Mouse (Mus musculus) midbrain, embryonic 16.5 days (tissue): ENCODE results near the gene Ralgapb. TPM values are rescaled to one million over a fixed set of nuclear protein-coding genes. Genes with fewer than 3 reads are reported as not detected.

Source experiments
- ATAC-seq: fragments of 200-750 bp; cut with Nextera tagmentation; 2 replicates; pipeline ENCODE4 v1.8.0; 2017; ENCODE audit warnings: moderate TSS enrichment
- H3K27ac ChIP-seq: fragments of 300-500 bp; sonication (generic); 2 replicates; pipeline ENCODE4 v1.5.1; 2014; ENCODE audit warnings: mild to moderate bottlenecking, low read length, mixed read lengths
- H3K27me3 ChIP-seq: fragments of 300-500 bp; sonication (generic); 2 replicates; pipeline ENCODE4 v1.6.1; 2014; ENCODE audit warnings: low read depth, low read length, mixed read lengths; ENCODE audit not compliant: control insufficient read depth, insufficient read depth
- H3K36me3 ChIP-seq: fragments of 300-500 bp; sonication (generic); 2 replicates; pipeline ENCODE4 v1.6.1; 2014; ENCODE audit warnings: mild to moderate bottlenecking, low read length, moderate library complexity, mixed read lengths; ENCODE audit not compliant: control insufficient read depth, insufficient read depth
- H3K4me1 ChIP-seq: fragments of 300-500 bp; sonication (generic); 2 replicates; pipeline ENCODE4 v1.6.1; 2014; ENCODE audit warnings: mild to moderate bottlenecking, low read length, mixed read lengths; ENCODE audit not compliant: control insufficient read depth, insufficient read depth
- H3K4me2 ChIP-seq: fragments of 300-500 bp; sonication (generic); 2 replicates; pipeline ENCODE4 v1.6.1; 2014; ENCODE audit warnings: mild to moderate bottlenecking, low read length, mixed read lengths
- H3K4me3 ChIP-seq: fragments of 300-500 bp; sonication (generic); 2 replicates; pipeline ENCODE4 v1.5.1; 2014; ENCODE audit warnings: low read depth, mild to moderate bottlenecking, low read length, moderate library complexity, mixed read lengths
- H3K9ac ChIP-seq: fragments of 300-500 bp; sonication (generic); 2 replicates; pipeline ENCODE4 v1.6.1; 2014; ENCODE audit warnings: low read depth, low read length, mixed read lengths
- H3K9me3 ChIP-seq: fragments of 300-500 bp; sonication (generic); replicated peaks from 2 replicates; pipeline ENCODE4 v1.6.1; 2014; ENCODE audit warnings: mild to moderate bottlenecking, low read length, mixed read lengths; ENCODE audit not compliant: control insufficient read depth, poor library complexity, severe bottlenecking
- WGBS: fragments of 180-500 bp; shearing (Covaris S2); extraction: QIAGEN DNeasy Blood & Tissue Kit; methylation state at CpG from one replicate; pipeline ENCODE4 v1.1.7; 2014; 5-methylcytosine and 5-hydroxymethylcytosine counted together
- polyA plus RNA-seq: library from polyadenylated mRNA; unstranded; fragments of >200 nt; fragmentation: Nextera tagmentation; extraction: Ambion mirVana; gene quantifications from 2 replicates; pipeline ENCODE4 v1.2.1, GENCODE M21; 2015

Ralgapb gene
- polyA plus RNA-seq, 1 experiment from 2014 or later, result 19.9 TPM

DNA sequence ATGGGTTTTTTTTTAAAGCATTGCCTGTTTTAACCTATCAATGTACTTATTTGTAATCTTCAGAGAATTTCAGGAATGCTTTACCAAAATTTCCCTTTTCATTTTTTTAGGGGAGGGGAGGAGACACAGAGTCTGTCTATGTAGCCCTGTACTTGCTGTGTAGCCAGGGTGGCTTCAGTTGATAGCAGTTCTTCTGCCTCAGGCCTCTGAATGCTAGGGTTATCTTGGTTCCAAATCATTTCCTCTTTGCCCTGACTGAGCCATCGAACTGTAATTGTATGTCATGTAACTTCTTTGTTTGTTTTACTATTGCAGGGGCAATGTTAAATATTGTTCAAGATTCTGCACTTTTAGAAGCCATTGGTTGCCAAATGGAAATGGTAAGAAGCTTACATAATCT is 36.2 kb downstream of the Ralgapb start:
- Histone ChIP-seq H3K27ac (no peak overlapping the region), H3K9ac (no peak overlapping the region), H3K36me3 (peaks cover 12% of the 10 kb centered on the region; the same call in 1 of the 2 replicates), H3K27me3 (no peaks in the 10 kb centered on the region), H3K9me3 (no peaks in the 10 kb centered on the region), H3K4me2 (no peak overlapping the region), H3K4me3 (no peak overlapping the region), H3K4me1 (no peaks in the 10 kb centered on the region)
- 85% methylated on average over 1 of the region's 1 CpGs for WGBS
- no peak for ATAC-seq

DNA sequence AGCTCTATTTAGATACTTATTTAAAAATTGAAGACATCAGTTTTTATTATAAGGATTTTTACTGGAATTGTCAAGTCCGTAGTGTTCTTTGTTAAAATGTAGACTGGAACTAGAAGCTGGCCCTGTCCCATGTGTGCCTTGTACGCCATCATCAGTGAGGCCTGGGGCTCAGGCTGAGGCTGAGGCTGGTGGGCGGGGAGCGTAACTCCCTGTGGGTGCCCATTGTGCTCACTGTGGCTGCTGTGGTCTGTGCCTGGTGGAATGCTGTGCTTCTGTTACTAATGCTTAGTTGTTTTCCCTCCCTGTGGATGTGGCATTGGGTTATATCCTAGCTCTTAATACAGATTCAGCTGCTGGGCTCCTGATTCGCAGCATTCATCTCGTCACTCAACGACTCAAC is 40.2 kb downstream of the Ralgapb start:
- Histone ChIP-seq H3K27ac (no peak overlapping the region), H3K36me3 (peaks cover 12% of the 10 kb centered on the region; the same call in 1 of the 2 replicates), H3K4me2 (no peak overlapping the region), H3K27me3 (no peaks in the 10 kb centered on the region), H3K4me3 (no peak overlapping the region), H3K4me1 (no peaks in the 10 kb centered on the region), H3K9ac (no peak overlapping the region), H3K9me3 (no peaks in the 10 kb centered on the region)
- 53% methylated on average over 7 of the region's 7 CpGs for WGBS
- no peak for ATAC-seq

DNA sequence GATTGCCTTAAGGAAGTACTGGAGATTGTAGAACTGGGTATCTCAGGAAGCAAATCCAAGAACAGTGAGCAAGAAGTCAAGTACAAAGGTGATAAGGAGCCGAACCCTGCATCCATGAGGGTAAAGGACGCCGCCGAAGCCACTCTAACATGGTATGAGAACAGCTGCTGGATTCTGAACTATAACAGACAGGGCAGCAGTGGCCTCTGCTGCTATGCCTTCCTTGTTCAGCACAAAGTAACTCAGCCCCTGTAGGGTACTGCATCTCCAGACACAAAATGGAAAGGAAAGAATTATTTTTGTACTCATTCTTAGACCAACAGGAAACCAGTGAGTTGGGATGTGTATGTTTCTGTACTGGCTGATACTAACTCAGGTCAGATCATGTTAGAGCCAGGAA is 46.8 kb downstream of the Ralgapb start:
- H3K36me3 ChIP-seq, result peaks cover 15% of the 10 kb centered on the region

DNA sequence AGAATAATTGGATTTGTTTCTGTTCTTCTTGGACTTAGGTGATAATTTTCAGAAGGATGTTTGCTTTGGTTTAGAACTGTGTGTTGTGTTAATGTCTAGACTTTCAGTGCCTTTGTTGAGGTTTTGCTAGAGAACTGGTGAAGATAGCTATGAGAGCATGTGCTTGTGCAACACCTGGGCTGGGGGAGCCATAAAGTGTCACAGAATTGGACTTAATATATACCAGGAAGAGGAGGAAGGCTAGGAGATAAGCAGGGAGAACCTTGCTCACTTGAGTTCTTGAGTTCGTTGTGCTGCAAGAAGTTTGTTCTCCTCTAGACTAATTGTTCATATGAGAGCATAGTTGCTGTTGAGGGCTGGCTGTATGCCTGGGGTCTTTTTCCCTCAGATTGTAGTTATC is 48.0 kb downstream of the Ralgapb start:
- 95% methylated on average over 1 of the region's 1 CpGs for WGBS
- Histone ChIP-seq H3K36me3 (peaks cover 14% of the 10 kb centered on the region), H3K27me3 (no peaks in the 10 kb centered on the region), H3K4me3 (no peak overlapping the region), H3K9me3 (no peaks in the 10 kb centered on the region), H3K27ac (no peak overlapping the region), H3K4me1 (no peaks in the 10 kb centered on the region), H3K4me2 (no peak overlapping the region), H3K9ac (no peak overlapping the region)
- no peak for ATAC-seq

More for the DNA sequence above, 46.8 kb downstream of the Ralgapb start:
- no peaks in the 10 kb centered on the region for H3K27me3 ChIP-seq
- no peaks in the 10 kb centered on the region for H3K9me3 ChIP-seq
- H3K4me1 ChIP-seq, result no peaks in the 10 kb centered on the region
- 93% methylated on average over 4 of the region's 4 CpGs for WGBS
- no peak for ATAC-seq
- no peak overlapping the region for H3K27ac ChIP-seq
- no peak overlapping the region for H3K4me3 ChIP-seq
- no peak overlapping the region for H3K4me2 ChIP-seq
- H3K9ac ChIP-seq, result no peak overlapping the region

DNA sequence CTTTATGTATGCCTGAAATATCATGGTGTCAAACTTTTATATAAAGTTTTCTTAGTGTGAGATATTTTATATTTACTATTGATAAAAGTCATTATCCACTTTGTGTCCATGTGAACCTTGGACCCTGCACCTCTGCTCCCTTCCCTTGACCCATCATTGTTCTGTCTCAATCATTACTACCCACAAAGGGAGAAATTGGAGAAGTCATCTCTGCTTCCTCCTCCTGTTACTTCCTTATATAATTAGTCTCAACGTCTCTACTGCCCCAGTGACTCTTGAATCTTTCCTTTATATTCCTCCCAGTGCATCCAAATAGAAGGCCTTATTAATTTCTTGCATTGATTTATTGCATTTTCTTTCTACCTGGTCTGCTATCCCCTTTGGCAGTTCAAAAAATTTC is 52.8 kb downstream of the Ralgapb start:
- Histone ChIP-seq H3K4me1 (no peaks in the 10 kb centered on the region), H3K27ac (no peak overlapping the region), H3K4me2 (no peak overlapping the region), H3K9me3 (no peaks in the 10 kb centered on the region), H3K27me3 (no peaks in the 10 kb centered on the region), H3K9ac (no peak overlapping the region), H3K4me3 (no peak overlapping the region), H3K36me3 (peaks cover 16% of the 10 kb centered on the region)
- no peak for ATAC-seq
- WGBS, result 97% methylated on average over 1 of the region's 1 CpGs

DNA sequence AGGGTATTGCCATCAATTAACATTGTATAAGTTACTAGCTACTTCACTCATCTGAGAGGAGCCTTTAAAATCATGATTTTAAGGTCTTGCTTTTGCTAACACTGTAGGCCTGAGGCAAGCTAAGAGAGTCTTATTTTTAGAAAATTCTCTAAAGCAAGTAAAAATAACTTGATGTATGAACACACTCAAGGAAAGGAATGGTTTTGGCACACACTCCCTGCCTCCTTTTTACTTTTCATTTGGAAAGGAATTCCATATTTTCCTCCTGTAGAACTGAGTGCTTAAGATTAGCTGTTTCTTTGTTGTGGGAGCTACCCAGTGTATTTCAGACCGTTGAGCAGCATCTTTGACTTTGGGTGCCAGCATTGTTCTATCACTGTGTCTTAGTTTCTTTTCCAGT is 64.5 kb downstream of the Ralgapb start:
- Histone ChIP-seq H3K4me2 (no peak overlapping the region), H3K27ac (no peak overlapping the region), H3K27me3 (no peaks in the 10 kb centered on the region), H3K4me1 (no peaks in the 10 kb centered on the region), H3K9ac (no peak overlapping the region), H3K9me3 (no peaks in the 10 kb centered on the region), H3K36me3 (peaks cover 18% of the 10 kb centered on the region), H3K4me3 (no peak overlapping the region)
- WGBS, result 87% methylated on average over 1 of the region's 1 CpGs
- no peak for ATAC-seq

DNA sequence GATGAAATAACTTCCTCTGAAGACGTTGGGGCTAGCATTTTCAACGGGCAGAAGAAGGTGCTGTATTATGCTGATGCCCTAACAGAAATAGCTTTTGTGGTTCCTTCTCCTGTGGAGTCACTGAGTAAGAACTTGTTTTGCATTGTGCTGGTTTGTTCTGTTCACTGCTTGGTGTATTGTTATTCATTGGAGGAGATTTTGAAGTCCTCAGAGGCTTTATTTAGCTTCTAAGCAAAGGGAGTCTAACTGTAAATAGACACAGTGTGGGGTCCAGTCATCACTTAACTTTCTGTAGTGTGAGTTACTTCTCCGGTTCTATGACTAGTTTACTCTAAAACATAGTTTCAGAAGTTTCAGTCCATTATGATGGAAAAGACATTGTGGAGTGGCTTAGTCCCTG is 68.0 kb downstream of the Ralgapb start:
- H3K4me3 ChIP-seq, result no peak overlapping the region
- no peaks in the 10 kb centered on the region for H3K4me1 ChIP-seq
- ATAC-seq, result no peak
- H3K9me3 ChIP-seq, result no peaks in the 10 kb centered on the region
- H3K9ac ChIP-seq, result no peak overlapping the region
- no peak overlapping the region for H3K27ac ChIP-seq
- peaks cover 14% of the 10 kb centered on the region for H3K36me3 ChIP-seq
- H3K27me3 ChIP-seq, result no peaks in the 10 kb centered on the region
- 70% methylated on average over 3 of the region's 3 CpGs for WGBS
- H3K4me2 ChIP-seq, result no peak overlapping the region

DNA sequence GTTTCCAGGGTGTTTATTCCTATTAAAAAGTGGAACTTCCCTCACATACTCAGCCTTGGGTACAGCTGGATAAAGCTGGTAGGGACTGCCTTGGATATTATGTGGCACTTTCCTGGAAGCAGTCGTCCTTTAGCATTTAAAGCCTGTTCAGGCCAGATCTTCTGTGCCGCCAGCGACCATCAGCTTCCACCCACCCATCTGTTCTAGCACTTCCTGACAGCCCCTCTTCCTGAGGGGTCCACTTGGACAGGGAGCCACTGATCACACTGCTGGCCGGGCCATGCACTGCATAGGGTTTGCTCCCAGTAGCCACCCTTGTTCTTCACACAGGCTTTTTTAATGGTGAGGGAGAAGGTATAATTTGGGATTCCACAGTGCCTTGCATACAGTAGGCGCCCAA is 88.8 kb downstream of the Ralgapb start:
- H3K27me3 ChIP-seq, result no peaks in the 10 kb centered on the region
- no peak overlapping the region for H3K4me3 ChIP-seq
- WGBS, result 87% methylated on average over 5 of the region's 5 CpGs
- no peaks in the 10 kb centered on the region for H3K4me1 ChIP-seq
- no peak overlapping the region for H3K4me2 ChIP-seq
- no peak overlapping the region for H3K9ac ChIP-seq
- H3K36me3 ChIP-seq, result peaks cover 15% of the 10 kb centered on the region
- H3K9me3 ChIP-seq, result no peaks in the 10 kb centered on the region
- ATAC-seq, result no peak
- H3K27ac ChIP-seq, result no peak overlapping the region

DNA sequence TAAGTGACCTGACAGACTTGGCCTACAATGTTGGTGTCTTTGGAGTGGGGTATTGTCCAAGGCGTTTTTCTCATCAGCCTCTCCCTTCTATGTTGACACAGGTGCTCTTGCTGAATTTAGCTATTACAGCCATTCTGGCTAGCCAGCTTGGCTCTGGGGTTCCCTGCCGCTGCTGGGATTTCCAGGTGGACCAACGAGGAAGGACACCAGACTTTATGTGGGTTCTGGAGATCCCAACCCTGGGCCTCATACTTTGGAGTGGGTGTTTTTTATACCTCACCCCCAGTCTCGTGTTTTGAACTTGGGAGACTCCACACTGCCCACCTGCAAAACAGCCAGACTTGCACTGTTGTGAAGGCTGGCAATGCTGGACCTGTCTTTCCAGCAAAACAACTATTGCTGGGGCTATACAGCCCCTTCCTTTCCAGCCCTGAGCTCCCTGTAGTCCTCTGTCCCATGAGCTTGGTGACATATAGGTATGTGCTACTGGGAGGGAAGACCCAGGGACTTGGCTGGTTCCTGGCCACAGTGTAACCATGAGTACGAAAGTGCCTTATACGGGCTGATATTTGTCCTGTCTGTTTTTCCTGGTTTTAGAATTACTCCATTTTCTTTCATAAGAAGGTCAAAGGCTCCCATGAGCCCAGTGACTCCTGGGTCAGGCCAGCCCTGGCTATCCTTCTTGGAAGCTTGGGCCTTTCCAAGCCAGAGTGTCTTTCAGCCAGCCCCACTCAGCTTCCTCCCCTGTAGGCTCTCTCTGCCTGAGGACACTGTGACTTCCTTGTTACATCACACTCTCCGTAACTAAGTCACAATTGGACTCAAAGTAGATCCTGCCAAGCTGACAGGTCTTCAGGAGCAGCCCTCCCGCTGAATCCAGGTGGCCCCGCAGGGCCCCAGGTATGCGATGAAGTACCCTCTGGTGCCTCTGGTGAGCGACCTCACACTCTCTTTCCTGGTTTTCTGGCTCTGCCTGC is 92.5 kb downstream of the Ralgapb start, which contains the start of gene Adig:
Adig (plus strand) TSS at position 777 of the 977 bp plus-strand sequence.
- Histone ChIP-seq H3K9ac (no peak within 1 kb of the TSS), H3K27ac (no peak within 1 kb of the TSS), H3K27me3 (no peaks in the 10 kb centered on the region), H3K4me3 (no peak within 1 kb of the TSS), H3K4me1 (no peaks in the 10 kb centered on the region), H3K36me3 (no peaks in the 10 kb centered on the region; the same call in 1 of the 2 replicates), H3K4me2 (no peak within 1 kb of the TSS), H3K9me3 (no peaks in the 10 kb centered on the region)
- WGBS, result 81% methylated on average over 11 of the region's 11 CpGs
- no peak for ATAC-seq
